Mouse (Mus musculus): ENCODE measurements around the gene Tpd52l2.
A peak's percentile ranks its signal among the peaks of the same experiment; 100 is the strongest.

Tpd52l2 gene

DNA sequence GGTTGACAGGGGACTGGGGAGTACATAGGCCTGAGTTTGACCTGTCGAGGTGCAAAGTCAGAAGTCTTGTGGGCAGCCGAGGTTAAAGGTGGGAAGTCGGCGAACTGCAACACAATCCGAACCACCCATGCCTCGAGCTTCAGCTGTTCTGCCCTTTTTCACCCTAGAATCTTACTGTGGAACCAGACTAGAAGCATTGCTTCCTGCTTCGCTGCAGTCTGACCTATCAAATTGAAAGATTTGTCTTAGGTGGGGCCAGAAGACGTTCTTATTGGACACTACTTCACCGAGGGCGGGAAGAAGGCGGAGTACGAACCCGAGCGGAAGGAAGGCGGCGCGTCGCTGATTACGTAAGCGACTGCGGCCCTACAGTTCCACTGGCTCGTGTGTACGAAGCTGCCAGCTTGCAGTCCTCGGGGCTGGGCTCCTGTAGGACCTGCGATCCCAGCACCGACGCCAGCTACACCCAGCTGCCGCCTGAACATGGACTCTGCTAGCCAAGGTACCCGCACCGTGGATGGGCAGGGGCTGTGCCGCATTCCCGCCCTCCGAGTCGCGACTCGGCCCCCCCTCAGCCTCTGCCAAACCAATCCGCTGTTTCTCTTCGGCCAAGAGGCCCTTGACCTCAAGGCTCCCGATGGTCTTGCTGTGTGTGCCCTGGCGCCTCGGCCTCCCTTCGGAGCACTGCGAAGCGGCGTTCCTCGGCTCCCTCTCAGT lies at the start of gene Tpd52l2:
Tpd52l2 (plus strand) TSS at position 312 of the 717 bp plus-strand sequence.
- peak; percentile 91 for DNase-seq

DNA sequence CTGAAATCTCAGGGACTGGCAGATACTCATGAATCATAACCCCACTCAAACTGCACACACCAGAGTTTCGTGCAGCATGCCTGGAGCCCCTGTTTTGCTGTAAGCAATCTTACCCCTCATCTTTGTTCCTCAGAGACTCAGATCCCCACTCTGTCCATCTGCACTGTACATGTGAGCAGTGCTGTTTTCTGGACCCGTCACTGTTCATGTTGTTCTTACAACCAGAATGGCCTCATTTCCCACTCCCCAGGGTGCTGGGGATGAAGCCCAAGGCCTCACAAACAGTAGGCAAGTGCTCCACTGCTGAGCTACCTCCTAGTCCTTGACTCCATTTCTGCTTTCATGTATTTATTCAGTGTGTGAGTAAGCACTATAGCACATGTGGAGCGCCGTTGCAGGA lies 44.8 kb upstream of the Tpd52l2 start:
- DNase-seq = no peak

DNA sequence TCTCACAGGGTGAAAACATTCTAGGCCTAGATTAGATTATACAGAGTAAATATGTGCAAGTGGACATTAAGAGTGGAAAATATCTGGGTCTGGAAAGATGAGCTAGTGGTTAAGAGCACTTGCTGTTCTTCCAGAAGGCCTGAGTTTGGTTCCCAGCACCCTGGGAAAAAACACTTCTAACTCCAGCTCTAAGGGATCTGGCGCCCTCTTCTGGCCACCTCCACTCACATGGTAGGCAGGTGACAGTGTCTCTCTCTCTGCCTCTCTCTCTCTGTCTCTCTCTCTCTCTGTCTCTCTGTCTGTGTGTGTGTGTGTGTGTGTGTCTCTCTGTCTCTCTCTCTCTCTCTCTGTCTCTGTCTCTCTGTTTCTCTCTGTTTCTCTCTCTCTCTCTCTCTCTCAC lies 43.7 kb upstream of the Tpd52l2 start:
- DNase-seq = no peak

DNA sequence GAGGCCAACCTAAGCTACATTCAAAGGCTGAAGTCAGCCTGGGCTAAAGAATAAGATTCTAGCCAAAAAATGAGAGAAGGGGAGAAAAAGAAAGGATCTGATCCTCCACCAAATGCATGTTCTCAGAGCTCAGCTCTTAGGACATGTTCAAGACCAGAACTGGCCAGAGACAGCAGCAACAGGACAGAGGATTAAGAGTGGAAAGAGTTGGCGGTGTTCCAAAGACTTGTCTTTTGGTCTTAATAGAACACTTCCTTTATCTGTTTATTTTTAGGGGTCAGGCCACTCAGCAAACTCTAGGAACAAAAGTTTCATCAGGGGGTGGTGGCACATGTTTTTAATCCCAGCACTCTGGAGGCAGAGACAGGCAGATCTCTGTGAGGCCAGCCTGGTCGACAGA lies 41.0 kb upstream of the Tpd52l2 start:
- no peak for DNase-seq

DNA sequence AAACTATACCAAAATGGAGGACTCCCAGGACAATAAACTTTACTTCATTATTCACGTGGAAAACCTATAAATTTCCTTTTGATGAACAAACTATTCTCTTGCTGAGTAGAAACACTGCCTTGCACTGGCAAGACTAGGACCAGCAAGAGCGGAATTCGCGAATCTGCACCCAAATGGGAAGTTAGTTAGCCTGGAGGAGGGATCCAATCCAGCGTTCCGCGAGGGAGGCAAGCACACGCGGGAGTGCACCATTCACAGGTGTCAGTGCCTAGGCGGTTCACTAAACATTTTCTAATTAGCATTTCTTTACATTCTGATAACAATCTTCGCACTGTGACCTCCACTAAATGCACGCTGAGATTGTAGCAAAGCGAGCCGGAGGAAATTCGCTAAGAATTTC lies 39.1 kb upstream of the Tpd52l2 start:
- DNase-seq = no peak

DNA sequence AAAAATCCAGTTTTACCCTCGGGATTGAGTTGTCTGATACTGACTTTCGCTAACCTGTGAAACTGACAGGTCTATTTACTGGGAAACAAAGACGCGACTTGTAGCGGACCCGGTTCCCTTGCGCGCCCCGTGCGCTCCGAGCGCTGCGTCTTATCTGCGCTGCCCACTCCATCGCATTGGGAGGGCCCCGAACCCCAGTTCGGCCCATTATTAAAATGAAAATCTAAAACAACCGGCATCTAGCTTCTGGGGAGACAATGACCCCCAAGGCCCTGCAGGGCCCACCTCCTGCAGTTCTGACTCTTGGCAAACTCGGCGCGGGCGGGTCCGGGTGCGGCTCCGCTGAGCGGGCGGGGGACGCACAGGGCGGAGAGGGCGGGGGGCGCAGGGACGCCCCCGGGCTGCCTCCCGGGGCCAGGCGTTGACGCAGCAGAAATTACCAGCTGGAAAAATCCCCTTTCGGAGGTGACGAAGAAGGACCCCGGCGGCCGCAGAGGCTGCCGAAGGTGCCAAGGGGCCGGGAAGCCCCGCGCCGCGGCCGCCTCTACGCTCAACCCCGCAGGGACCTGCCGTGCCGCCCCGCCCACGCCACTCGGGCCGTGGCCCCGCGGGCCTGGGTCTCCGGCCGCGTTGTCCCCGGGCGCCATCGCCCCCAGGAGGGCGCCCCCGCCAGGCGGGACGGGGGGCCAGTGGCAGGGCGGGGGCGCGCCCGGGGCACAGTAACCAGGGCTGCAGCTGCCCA lies 38.4 kb upstream of the Tpd52l2 start:
- DNase-seq = peak; percentile 23

DNA sequence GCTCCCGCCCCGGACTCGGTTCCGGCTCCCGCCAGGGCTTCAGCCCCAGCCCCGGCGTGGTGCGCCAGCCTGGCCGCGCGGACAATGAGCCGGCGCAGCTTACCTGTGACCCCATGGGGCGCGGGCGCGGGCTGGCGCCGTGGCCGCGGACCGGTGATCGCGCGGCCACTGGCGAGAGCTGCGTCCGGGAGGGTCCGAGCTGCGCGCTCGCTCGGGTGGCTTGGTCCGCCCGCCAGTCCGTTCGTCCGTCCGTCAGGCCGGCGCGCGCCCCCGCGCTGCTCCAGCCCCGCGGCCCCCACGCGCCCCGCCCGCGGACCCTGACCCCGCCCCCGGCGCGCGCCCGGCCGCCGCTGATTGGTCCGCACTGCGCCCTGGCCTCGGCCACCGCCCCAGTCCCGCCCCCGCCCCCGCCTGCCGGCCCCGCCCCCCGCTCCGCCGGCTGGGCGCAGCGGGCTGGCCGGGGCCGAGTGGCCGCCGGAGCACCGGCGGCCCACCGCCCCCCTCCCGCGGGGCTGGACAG lies 37.7 kb upstream of the Tpd52l2 start, which contains the start of gene Zbtb46:
Zbtb46 (minus strand) TSS at position 274 of the 520 bp plus-strand sequence.
- peak; percentile 80 for DNase-seq

DNA sequence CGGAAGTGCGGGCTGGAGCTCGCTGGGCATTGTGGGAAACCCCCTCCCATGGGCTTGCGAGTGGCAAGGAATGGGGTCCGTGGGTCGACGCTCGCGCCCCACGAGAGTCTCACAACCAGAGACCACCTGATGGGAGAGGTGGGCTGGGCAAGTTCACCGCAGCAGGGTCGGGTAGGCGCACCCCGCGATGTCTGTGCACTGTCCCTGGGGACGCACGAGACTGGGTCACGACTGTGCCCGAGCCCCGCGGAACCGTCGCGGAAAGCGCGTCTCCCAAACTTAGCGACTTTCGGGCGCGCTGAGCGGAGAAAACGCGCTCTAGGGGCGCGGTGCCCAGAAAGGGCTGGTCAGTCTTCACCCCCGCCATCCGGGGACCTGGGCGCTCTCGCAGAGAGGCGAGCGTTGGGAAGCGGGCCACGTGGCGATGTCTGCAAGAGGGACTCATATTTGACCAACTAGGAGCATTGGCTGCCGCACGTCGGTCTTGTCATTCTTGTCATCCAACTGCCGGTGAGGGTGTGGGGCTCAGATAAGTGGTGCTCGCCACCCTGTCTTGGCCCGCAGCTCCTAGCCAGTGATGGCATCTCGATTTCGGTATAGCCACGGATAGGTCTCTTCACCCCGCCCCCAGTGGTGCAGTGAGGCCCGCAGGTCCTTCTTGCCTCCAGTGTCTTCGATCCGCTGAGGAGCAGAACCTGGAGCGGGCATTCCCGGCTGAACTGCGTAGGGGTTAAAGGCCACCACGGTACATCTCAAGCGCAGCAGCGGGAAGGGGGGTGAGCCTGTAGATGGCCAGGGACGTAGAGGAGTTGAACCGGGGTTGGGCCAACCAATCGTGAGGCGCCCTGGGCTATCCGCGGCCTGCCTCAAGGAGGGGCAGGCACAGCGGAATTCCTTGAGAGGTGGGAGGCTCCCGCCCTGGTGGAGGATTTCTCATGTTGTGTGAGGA lies 37.0 kb upstream of the Tpd52l2 start:
- peak; percentile 56 for DNase-seq

DNA sequence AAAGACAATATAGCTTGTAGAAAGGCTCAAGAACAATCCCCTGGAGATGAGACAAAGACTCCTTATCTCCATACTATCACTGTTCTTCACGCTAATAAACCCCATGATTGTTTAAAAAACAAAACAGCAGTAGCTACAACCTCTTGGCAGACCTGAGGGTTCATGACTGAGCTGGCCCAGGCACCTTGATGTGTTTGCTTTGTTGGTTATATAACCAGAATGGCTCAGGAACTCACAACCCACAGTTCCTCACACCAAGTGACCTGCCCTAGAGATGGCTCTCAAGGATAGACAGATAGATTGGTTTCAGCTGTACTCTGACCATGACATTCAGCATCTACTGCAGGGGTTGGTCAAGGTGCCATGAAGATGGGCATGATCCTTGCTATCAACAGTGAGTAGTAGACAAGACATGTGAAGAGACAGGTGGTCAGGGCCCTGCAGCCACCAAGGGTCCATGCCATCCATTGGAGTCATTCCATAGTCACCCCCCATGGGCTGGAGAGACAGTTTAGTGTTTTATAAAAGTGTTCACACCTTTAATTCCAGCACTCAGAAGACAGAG lies 35.3 kb upstream of the Tpd52l2 start:
- no peak for DNase-seq

DNA sequence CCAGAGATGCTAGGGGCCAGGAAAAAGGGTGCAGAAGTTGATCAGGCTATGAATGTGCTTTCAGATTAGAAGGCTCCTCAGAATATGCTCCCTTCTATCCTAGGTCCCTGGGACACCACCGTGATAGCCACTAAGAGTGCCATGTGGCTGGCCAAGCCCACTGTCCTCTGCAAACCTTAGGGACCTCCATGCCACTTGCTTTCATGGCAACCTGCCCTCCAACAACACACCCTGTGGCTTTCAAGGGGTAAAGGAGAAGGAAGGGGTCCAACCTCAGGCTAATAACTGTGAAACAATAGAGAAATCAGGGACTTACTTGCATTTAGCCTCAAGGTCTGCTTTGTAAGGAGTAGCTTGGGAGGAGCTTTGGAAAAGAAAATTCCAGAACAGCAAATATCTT lies 34.3 kb upstream of the Tpd52l2 start:
- no peak for DNase-seq

DNA sequence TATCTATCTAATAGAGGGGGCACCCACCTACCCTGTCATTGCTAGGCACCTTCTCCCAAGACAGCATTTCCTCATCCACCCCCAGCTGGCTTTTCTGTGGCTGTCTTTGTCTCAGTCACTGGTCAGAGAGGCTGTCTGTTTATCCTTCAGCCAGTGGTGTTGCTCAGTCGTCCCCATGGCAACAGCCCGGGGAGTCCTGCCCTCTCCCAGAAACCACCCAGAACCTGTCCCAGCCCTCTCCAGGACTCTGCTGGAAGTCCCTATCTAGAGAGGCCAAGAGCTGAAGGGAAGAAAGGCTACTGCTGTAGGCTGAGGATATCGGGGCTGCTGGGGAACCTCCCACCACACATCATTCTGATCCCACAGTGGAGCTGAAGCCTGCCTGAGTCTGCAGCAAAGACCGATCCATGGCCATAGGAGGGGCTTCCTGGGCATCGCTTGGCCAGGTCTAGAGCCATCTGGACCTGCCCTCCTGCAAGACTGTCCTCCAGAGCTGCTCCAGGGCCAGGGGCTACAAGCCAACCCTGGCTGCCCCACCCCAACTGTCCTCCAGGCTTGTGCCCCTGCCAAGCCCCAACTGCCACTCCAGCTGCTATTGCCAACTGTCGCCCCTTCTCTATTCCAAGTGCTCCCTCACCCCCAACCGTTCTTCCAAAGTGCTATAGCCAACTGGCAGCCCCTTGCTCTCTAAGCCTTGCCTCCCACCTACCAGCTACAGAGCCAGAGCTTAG lies 33.8 kb upstream of the Tpd52l2 start:
- peak; percentile 52 for DNase-seq

DNA sequence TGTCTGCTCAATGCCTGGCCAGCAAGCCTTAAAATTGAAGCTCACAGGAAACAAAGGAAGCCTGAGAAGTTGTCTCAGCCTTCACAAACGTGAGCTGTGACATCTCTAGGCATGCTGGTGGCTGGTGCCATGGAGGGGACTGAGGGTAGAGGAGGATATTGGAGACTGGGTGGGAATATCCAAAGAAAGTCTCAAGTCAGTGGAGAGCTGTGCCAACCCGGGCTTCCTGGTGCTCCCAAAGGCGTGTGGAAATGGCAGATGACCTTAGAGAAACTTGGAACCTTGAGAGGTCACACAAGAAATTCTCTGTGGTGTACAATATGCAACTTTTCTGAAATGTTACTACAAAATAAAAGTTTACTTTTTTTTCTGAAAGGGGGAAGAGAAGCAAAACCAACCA lies 31.5 kb upstream of the Tpd52l2 start:
- no peak for DNase-seq

DNA sequence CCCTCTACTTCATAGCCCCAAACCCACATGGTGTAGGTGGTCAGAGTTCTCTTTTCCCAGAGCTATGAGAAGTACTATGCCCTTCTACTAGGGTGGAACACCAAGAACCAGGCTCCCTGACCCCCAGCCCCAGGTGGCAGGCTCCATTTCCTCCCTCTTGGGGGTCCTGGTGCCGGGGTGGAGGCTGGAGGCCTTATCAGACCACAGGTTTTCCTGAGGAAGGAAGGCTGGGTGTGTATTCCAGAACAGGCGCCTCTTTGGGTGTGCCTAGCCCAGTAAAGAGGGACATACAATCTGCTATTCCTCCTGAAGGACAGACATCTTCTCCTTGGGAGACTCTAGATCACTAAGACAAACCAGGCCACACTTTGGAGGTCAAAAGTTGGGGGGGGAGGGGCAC lies 26.7 kb upstream of the Tpd52l2 start:
- DNase-seq = no peak

DNA sequence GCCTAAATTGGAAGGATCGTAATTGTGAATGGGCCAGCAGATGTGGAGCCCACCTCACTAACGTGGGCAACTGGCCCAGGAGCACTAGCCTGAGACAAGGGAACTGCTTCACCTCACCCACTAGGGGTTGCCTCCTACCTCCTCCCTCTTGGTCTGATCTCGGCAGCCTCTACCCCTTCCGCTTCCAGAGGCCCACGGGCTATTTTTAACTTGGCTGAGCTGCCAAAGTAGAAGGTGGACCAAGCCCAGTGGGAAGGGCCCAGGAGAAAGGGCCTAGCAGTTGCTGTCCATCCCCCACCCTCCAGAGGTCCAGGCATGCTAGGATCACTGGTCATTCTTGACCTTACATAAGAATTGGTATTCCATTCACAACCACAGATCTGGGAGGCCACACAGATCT lies 25.7 kb upstream of the Tpd52l2 start:
- no peak for DNase-seq

DNA sequence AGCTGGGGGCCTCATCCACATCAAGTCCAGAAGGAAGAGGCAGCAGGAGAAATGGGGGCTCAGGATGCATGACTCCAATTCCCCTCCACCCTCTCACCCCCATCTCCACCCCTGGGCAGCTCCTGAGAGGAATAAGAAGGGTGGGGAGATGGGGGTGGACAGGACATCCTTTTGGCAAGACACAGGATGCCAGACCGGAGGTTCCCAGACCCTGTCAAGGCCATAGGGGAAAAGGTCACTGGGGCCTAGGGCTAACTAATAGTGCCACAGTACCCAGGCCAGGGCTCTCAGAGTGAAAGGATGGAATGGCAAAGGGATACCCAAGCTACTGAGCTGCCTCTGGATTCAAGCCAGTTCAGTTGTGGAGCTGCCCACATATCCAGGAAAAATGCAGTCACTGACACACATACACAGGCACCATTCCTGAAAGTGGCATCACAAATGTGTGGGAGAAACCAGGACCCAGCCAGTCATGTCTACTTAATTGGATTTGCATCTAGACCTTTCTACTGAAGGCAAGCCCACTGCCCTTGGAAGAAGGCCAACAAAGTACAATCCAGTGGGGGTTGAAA lies 24.6 kb upstream of the Tpd52l2 start:
- DNase-seq = no peak

DNA sequence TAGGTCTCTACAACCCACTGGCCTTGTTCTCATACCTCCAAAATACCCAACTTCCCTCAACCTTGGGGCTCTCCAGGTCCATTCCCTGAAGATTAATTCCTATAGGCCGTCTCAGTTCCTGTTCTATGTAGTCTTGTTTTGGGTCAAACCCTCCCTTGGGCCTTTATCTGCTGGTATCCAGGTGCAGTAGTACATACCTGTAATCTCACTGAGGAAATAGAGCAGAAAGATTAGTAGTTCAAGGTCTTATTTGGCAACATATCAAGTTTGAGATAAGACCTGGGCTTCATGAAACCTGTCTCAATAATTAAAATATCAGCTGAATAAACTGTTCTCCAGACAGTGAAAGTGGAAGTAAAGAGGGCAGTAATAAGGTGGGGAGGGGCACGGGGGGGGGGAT lies 13.8 kb upstream of the Tpd52l2 start:
- DNase-seq = no peak

DNA sequence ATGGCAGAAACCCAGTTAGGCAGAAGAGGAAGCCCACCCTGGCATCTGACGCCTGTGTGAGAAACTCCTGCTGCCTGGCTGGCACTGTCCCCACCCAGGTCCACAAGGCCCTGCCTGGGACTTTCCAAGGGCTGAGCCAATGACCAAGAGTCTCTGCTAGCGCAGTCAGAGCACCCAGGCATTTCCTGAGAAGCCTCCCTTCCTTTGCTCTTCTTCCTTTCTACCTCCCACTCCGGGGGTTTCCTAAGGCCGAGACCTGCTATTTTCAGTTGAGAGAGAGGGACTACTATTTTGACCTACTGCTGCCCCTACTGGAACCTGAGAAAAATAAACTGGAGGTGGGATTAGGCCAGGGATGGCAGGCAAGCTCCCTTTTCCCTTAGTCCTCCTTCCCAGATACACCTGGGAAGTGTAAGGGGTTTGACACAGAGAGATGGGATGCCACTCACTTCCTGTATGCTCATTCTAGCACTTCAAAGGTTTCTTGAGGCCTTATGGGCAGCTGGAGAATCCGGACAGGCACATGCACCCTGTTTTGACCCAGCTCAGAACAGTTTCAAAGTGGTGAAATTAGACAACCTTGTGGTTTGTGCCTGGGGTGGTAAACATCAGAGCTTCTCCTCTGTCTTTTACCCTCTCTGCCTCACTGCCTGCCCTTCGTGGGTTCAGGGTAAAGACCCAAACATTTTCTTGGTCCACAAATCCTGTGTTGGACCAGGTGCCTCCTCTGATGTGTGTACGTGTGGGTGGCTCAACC lies 13.2 kb upstream of the Tpd52l2 start:
- no peak for DNase-seq

DNA sequence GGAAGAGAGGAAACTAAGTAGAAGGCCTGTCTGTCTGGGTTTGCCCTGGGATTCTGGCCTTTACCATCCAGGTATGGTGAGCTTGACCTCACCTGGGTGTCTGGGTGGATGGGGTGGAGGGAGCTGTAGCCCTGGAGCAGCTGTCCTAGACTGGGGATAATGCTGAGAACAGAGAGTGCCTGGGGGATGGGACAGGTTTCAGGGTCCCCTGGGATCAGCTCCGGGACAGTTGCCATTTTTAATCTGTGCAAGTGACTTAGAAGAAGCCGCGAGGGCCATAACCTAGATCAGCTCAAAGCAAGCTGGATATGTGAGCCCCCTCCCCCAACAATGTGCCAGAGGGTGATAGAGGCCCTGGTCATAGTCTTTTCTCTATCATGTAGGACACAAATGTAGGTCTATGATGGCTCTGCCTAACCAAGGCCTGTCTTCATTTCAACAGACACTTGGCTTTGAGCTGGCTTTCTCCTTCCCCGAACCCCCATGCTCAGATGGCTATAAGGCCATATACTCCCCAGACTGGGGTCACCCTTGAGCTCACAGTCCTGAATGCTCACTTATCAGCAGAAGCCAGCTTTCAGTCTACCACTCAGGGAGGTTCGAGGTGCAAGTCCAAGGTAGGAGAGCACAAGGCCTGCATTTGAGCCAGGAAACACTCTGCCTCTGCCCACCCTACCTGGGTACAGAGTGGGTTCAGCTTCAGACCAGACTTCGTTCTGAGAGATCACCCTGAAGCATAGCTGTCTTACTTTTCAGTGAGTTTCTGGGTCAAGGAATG lies 12.3 kb upstream of the Tpd52l2 start:
- DNase-seq = no peak

DNA sequence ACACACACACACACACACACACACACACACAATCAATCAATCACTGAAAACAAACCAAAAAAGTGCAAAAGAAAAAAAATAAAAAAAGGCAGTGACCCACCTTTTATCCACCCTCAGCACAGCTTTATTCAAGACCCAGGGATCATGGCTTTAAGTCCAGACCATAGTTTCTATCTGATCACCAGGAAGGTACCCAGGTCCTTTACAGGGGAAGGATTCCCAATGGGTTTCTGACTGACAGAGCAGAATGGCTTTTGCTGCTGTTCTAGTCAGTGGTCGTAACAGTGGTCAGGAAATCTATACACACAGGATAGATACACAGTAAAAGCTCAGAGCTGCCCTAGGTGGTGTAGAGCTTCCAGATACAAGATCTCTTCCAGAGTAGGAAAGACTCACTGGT lies 11.2 kb upstream of the Tpd52l2 start:
- DNase-seq = no peak

Data from right cerebral cortex, postnatal 14 days (tissue).